Mouse (Mus musculus) C2C12 (cell line): ENCODE data around the gene Nf2. TPM values are rescaled to one million over a fixed set of nuclear protein-coding genes. Genes with fewer than 3 reads are reported as not detected.

Experiments used
- H3K27me3 ChIP-seq: one replicate; pipeline ENCODE4 v1.6.1; 2011; ENCODE audit not compliant: control insufficient read depth, insufficient read depth, insufficient read length
- H3K36me3 ChIP-seq: one replicate; pipeline ENCODE4 v1.6.1; 2011; ENCODE audit not compliant: control insufficient read depth, insufficient read depth
- H3K4me3 ChIP-seq: one replicate; pipeline ENCODE4 v1.5.1; 2011; ENCODE audit warnings: mild to moderate bottlenecking, control low read depth; ENCODE audit not compliant: poor library complexity, insufficient read depth, severe bottlenecking
- H3K79me2 ChIP-seq: one replicate; pipeline ENCODE4 v1.6.1; 2011; ENCODE audit not compliant: control insufficient read depth, insufficient read depth
- H3K79me3 ChIP-seq: one replicate; pipeline ENCODE4 v1.6.1; 2011; ENCODE audit warnings: low read depth, control low read depth
- H3ac ChIP-seq: one replicate; pipeline ENCODE3; 2011; ENCODE audit warnings: low read depth; ENCODE audit not compliant: control insufficient read depth, insufficient read length
- CEBPB ChIP-seq: IDR thresholded peaks from one replicate; pipeline ENCODE4 v1.6.1; 2011; ENCODE audit warnings: low read depth, mild to moderate bottlenecking, control low read depth, moderate library complexity
- CTCF ChIP-seq: IDR thresholded peaks from one replicate; pipeline ENCODE4 v1.5.1; 2011; ENCODE audit not compliant: control insufficient read depth, insufficient read depth, insufficient read length
- FOSL1 ChIP-seq: IDR thresholded peaks from one replicate; pipeline ENCODE4 v1.8.0; 2011; ENCODE audit warnings: mild to moderate bottlenecking, low read length; ENCODE audit not compliant: poor library complexity, insufficient read depth, severe bottlenecking
- MAX ChIP-seq: IDR thresholded peaks from one replicate; pipeline ENCODE4 v1.6.1; 2011; ENCODE audit warnings: mild to moderate bottlenecking, control low read depth
- MYOD1 ChIP-seq: IDR thresholded peaks from one replicate; pipeline ENCODE4 v1.6.1; 2011; ENCODE audit warnings: low read depth; ENCODE audit not compliant: control insufficient read depth, insufficient read length
- MYOG ChIP-seq: IDR thresholded peaks from one replicate; pipeline ENCODE4 v1.6.1; 2011; ENCODE audit not compliant: control insufficient read depth, insufficient read length; ENCODE audit errors: extremely low read depth
- USF1 ChIP-seq: IDR thresholded peaks from one replicate; pipeline ENCODE4 v1.6.1; 2011; ENCODE audit warnings: low read depth, mild to moderate bottlenecking, control low read depth, moderate library complexity
- polyA plus RNA-seq: library from polyadenylated mRNA; unstranded; fragments of >200 nt; fragmentation: generic; extraction: Trizol; gene quantifications from one replicate; pipeline ENCODE4 v1.2.1, GENCODE M21; 2012; ENCODE audit warnings: missing spikeins

Nf2 gene
- polyA plus RNA-seq, 1 experiment = 36.2 TPM

DNA sequence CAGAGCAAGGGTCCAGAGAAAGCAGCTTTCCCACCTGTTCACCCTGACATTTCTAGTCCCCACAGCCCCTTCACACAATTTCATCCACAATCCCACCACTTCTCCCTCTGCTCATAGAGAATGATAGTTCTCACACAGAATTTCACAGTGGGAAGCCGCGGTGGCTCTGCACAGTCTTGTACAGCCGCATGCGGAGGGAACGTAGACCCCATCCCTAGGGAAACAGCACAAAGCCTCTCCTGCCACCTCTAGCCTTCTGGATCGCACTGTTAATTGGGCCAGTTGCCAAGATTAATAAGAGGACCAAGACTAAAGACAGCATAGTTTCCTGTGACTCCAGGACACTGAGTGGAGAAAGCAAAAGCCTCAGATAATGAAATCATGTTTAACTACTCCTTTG, 57.8 kb downstream of the Nf2 start:
- no peaks in the 10 kb centered on the region for H3K79me3 ChIP-seq
- H3K27me3 ChIP-seq = no peaks in the 10 kb centered on the region
- peaks cover 42% of the 10 kb centered on the region for H3K36me3 ChIP-seq
- TF ChIP-seq FOSL1 (no peak), MAX (no peak), CTCF (no peak), MYOD1 (no peak), USF1 (no peak), MYOG (no peak), CEBPB (no peak)
- H3K4me3 ChIP-seq = no peak overlapping the region
- H3ac ChIP-seq = no peak overlapping the region
- H3K79me2 ChIP-seq = no peaks in the 10 kb centered on the region

DNA sequence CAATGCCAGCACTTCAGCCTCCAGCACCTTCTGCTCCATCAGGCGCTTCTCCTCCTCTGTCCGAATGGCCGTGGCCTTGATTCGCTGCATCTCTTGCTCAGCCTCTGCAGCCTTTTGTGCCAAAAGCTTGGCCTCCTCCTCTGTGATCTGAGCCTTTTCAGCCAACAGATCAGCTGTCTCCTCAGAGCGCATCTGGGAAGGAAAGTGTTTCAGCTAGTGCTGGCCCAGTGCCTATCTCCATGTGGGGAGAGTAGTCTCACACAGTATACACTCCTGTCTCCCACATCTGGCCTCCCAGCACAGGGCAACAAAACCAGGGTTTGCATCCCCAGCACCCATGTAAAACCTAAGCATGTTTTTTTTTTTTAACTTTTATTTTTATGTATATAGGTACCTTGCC, 59.6 kb downstream of the Nf2 start:
- H3K4me3 ChIP-seq = no peak overlapping the region
- H3K36me3 ChIP-seq = peaks cover 52% of the 10 kb centered on the region
- no peaks in the 10 kb centered on the region for H3K79me2 ChIP-seq
- no peak overlapping the region for H3ac ChIP-seq
- no peak for TF ChIP-seq MYOD1
- TF ChIP-seq CTCF = no peak
- no peak for TF ChIP-seq MYOG
- no peak for TF ChIP-seq MAX
- TF ChIP-seq USF1 = no peak
- TF ChIP-seq CEBPB = no peak
- TF ChIP-seq FOSL1 = no peak
- no peaks in the 10 kb centered on the region for H3K27me3 ChIP-seq
- no peaks in the 10 kb centered on the region for H3K79me3 ChIP-seq

DNA sequence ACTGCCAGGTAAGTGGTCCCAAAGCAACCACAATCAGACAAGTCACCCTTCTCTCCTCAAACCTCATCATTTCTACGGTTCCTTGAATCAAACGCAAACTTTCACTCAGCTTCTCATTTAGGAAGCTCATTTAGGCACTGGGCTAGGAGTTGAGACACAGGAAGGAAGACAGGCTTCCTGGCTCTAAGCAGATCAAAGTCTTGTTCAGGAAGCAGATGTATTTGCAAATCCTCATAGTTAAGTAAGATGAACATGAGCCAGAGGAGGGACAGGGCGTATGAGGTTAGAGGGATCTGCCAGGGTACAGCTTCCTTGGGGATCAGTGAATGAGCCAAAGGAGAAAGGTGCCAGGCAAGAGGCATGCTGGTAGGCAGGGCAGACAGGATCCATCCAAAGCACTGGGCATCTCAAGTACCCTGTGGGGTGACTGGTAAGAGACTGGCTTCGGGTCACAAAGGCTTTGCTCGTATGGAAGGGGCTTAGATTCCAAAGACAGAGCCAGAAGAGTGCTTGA, 64.7 kb downstream of the Nf2 start:
- no peak for TF ChIP-seq MYOG
- TF ChIP-seq CTCF = no peak
- TF ChIP-seq MAX = no peak
- TF ChIP-seq CEBPB = no peak
- TF ChIP-seq FOSL1 = no peak
- TF ChIP-seq USF1 = no peak
- peaks cover 49% of the 10 kb centered on the region for H3K36me3 ChIP-seq
- no peak overlapping the region for H3ac ChIP-seq
- H3K79me3 ChIP-seq = no peaks in the 10 kb centered on the region
- H3K27me3 ChIP-seq = no peaks in the 10 kb centered on the region
- H3K4me3 ChIP-seq = no peak overlapping the region
- H3K79me2 ChIP-seq = no peaks in the 10 kb centered on the region

DNA sequence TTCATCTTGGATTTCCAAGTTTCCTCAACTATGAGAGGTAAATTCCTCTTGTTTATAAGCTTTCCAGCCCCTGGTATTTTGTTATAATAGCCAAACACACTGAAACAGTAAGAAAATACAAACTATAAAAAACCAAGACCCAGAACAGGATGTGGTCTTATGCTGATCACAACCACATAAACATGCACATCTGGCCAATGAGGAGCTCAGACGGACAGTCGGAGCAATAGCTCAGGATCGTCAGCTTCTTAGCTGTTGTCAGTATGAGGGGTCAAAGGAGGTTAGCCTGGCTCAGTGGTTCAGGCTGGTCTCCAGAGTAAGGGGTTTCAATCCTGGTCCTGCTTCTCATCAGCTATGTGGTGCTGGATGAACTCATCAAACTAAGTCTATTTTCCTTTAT, 66.2 kb downstream of the Nf2 start:
- Histone ChIP-seq H3K79me2 (no peaks in the 10 kb centered on the region), H3K36me3 (peaks cover 53% of the 10 kb centered on the region), H3K27me3 (no peaks in the 10 kb centered on the region), H3K4me3 (no peak overlapping the region), H3K79me3 (no peaks in the 10 kb centered on the region), H3ac (no peak overlapping the region)
- TF ChIP-seq USF1 (no peak), CTCF (no peak), FOSL1 (no peak), CEBPB (no peak), MYOD1 (no peak), MYOG (no peak), MAX (no peak)

DNA sequence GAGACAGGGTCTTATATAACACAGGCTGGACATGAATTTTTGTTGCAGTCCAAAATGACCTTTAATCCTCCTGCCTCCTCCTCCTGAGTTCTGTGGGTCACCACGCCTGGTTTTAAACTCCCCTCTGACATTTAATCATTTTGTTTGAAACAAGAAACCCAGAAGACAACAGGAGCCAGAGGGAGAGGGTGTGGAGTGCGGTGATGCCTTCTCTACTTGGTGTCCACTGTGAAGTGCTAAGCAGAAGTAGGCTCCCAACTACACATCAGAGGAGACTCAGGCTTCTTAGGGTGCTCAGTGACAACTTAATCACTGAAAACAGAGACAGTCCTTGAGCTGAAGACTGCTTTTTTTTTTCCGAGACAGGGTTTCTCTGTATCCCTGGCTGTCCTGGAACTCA, 68.4 kb downstream of the Nf2 start:
- Histone ChIP-seq H3K36me3 (peaks cover 51% of the 10 kb centered on the region), H3K27me3 (no peaks in the 10 kb centered on the region), H3K79me3 (no peaks in the 10 kb centered on the region), H3K79me2 (no peaks in the 10 kb centered on the region), H3K4me3 (no peak overlapping the region), H3ac (no peak overlapping the region)
- TF ChIP-seq MYOD1 (no peak), CEBPB (no peak), FOSL1 (no peak), MAX (no peak), MYOG (no peak), CTCF (no peak), USF1 (no peak)

DNA sequence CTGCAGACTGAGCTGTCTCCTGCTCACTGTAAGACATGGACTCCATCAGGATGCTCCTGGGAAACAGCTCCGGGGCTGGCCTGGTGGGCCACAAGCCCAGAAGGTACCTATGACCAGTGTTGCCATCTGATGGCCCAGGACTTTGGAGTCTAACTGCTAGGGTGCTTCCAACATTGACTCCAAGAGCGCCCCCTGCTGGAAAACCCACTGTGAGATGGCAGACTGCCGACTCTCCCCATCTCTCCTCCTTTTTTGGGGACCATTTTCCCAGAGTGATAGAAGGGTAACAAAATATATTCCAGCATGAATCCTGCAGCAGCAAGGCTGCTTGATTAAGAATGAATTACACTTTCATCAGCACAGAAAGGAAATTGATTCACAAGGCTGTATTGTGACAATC, 76.4 kb downstream of the Nf2 start:
- Histone ChIP-seq H3K4me3 (no peak overlapping the region), H3ac (no peak overlapping the region), H3K36me3 (peaks cover 23% of the 10 kb centered on the region), H3K79me3 (no peaks in the 10 kb centered on the region), H3K27me3 (no peaks in the 10 kb centered on the region), H3K79me2 (no peaks in the 10 kb centered on the region)
- TF ChIP-seq CTCF (peak; percentile 37), MAX (no peak)
